In genomic region chr11:90748448-90748847, GRCm38 (mm10) we compare ENCODE assay signal across 16 mouse cellular contexts.
"Had no signal": no experiment of that assay in that cellular context is flagged by ENCODE, and none has a peak within 500 bp of the region (broad histone marks: within the 10 kb centered on the region; RNA-seq: fewer than 3 reads in every experiment).

No protein-coding gene starts in this region.

- H3K4me1 ChIP-seq: limb, embryonic 12.5 days; megakaryocyte, embryonic 14.5 days; midbrain, embryonic 15.5 days; neural tube, embryonic 13.5 days had no signal

- H3K27ac ChIP-seq: limb, embryonic 12.5 days; liver, embryonic 14.5 days; midbrain, embryonic 15.5 days; neural tube, embryonic 13.5 days had no signal

- H3K4me2 ChIP-seq: limb, embryonic 12.5 days; midbrain, embryonic 11.5 days; midbrain, embryonic 15.5 days; neural tube, embryonic 13.5 days had no signal

- H3K4me3 ChIP-seq: limb, embryonic 12.5 days; megakaryocyte, embryonic 14.5 days; midbrain, embryonic 15.5 days; neural tube, embryonic 13.5 days had no signal

- DNase-seq: kidney, adult 18-20 months; kidney, postnatal 25 days; lung, adult 18-20 months; lung, postnatal 4 days; retina, postnatal 1 day; right cerebral cortex, postnatal 4 days; spleen, adult 18-20 months; thymus, adult 18-20 months; thymus, postnatal 14 days had no signal

- H3K9ac ChIP-seq: limb, embryonic 12.5 days; liver, embryonic 14.5 days; midbrain, embryonic 15.5 days; neural tube, embryonic 13.5 days had no signal

- ATAC-seq: lung, postnatal 0 days; midbrain, embryonic 15.5 days had no signal

- H3K27me3 ChIP-seq: limb, embryonic 12.5 days; megakaryocyte, embryonic 14.5 days; midbrain, embryonic 15.5 days; neural tube, embryonic 13.5 days had no signal

- H3K9me3 ChIP-seq: limb, embryonic 12.5 days; megakaryocyte, embryonic 14.5 days; midbrain, embryonic 15.5 days; neural tube, embryonic 13.5 days had no signal

- H3K36me3 ChIP-seq: limb, embryonic 12.5 days; midbrain, embryonic 15.5 days; neural tube, embryonic 13.5 days had no signal
